Mouse (Mus musculus) limb, embryonic 13.5 days (tissue): ENCODE data around the gene Runx2. TPM values are rescaled to one million over a fixed set of nuclear protein-coding genes. Genes with fewer than 3 reads are reported as not detected.
A peak's percentile ranks its signal among the peaks of the same experiment; 100 is the strongest.

Experiments
- ATAC-seq: fragments of 200-750 bp; cut with Nextera tagmentation; 2 replicates; pipeline ENCODE4 v1.8.0; 2017; ENCODE audit warnings: low read depth, moderate number of reproducible peaks, moderate TSS enrichment; ENCODE audit not compliant: low FRiP score
- H3K27ac ChIP-seq: fragments of 300-500 bp; sonication (generic); 2 replicates; pipeline ENCODE4 v1.5.1; 2015; ENCODE audit warnings: inconsistent platforms, mild to moderate bottlenecking, moderate library complexity
- H3K27me3 ChIP-seq: fragments of 300-500 bp; sonication (generic); 2 replicates; pipeline ENCODE4 v1.6.1; 2015; ENCODE audit warnings: mild to moderate bottlenecking, inconsistent platforms
- H3K36me3 ChIP-seq: fragments of 300-500 bp; sonication (generic); 2 replicates; pipeline ENCODE4 v1.6.1; 2015; ENCODE audit warnings: inconsistent platforms, mild to moderate bottlenecking, moderate library complexity
- H3K4me1 ChIP-seq: fragments of 300-500 bp; sonication (generic); 2 replicates; pipeline ENCODE4 v1.6.1; 2015; ENCODE audit warnings: inconsistent platforms
- H3K4me2 ChIP-seq: fragments of 300-500 bp; sonication (generic); replicated peaks from 2 replicates; pipeline ENCODE4 v1.6.1; 2015; ENCODE audit warnings: inconsistent platforms, mild to moderate bottlenecking, moderate library complexity
- H3K4me3 ChIP-seq: fragments of 300-500 bp; sonication (generic); 2 replicates; pipeline ENCODE4 v1.5.1; 2015; ENCODE audit warnings: moderate library complexity, mild to moderate bottlenecking, inconsistent platforms
- H3K9ac ChIP-seq: fragments of 300-500 bp; sonication (generic); 2 replicates; pipeline ENCODE4 v1.6.1; 2015; ENCODE audit warnings: mild to moderate bottlenecking, inconsistent platforms
- H3K9me3 ChIP-seq: fragments of 300-500 bp; sonication (generic); 2 replicates; pipeline ENCODE4 v1.6.1; 2016; ENCODE audit warnings: inconsistent platforms
- WGBS: fragments of 180-500 bp; shearing (Covaris S2); methylation state at CpG from one replicate; pipeline ENCODE4 v1.1.7; 2015; 5-methylcytosine and 5-hydroxymethylcytosine counted together
- polyA plus RNA-seq: library from polyadenylated mRNA; unstranded; fragments of >200 nt; fragmentation: Nextera tagmentation; extraction: Ambion mirVana; gene quantifications from 2 replicates; pipeline ENCODE4 v1.2.1, GENCODE M21; 2015

Gene Runx2
- polyA plus RNA-seq, 1 experiment from 2014 or later = 15.1 TPM

GRCm38 (mm10) chr17:44632941-44633340, 181.7 kb downstream of the Runx2 start:
- 89% methylated on average over 2 of the region's 2 CpGs for WGBS
- H3K4me1 ChIP-seq = peaks cover 16% of the 10 kb centered on the region
- no peaks in the 10 kb centered on the region for H3K36me3 ChIP-seq
- no peak overlapping the region for H3K9ac ChIP-seq
- ATAC-seq = no peak
- no peaks in the 10 kb centered on the region for H3K9me3 ChIP-seq
- H3K4me3 ChIP-seq = no peak overlapping the region
- H3K4me2 ChIP-seq = no peak overlapping the region
- no peak overlapping the region for H3K27ac ChIP-seq
- peaks cover 21% of the 10 kb centered on the region; the same call in 1 of the 2 replicates for H3K27me3 ChIP-seq

- Histone ChIP-seq H3K27me3 (peaks cover 21% of the 10 kb centered on the region; the same call in 1 of the 2 replicates), H3K4me1 (peaks cover 13% of the 10 kb centered on the region)
These were observed 182.3 kb downstream of the Runx2 start for GRCm38 (mm10) chr17:44632292-44632691.

GRCm38 (mm10) chr17:44631577-44631976, 183.0 kb downstream of the Runx2 start:
- no peak overlapping the region for H3K27ac ChIP-seq
- no peak for ATAC-seq
- no peak overlapping the region for H3K4me3 ChIP-seq
- no peaks in the 10 kb centered on the region for H3K9me3 ChIP-seq
- H3K4me1 ChIP-seq = peaks cover 10% of the 10 kb centered on the region
- 80% methylated on average over 4 of the region's 4 CpGs for WGBS
- no peak overlapping the region for H3K9ac ChIP-seq
- peaks cover 14% of the 10 kb centered on the region; the same call in 1 of the 2 replicates for H3K27me3 ChIP-seq
- H3K4me2 ChIP-seq = no peak overlapping the region
- H3K36me3 ChIP-seq = no peaks in the 10 kb centered on the region

More at GRCm38 (mm10) chr17:44632292-44632691, 182.3 kb downstream of the Runx2 start:
- no peak overlapping the region for H3K27ac ChIP-seq
- ATAC-seq = no peak
- no peaks in the 10 kb centered on the region for H3K36me3 ChIP-seq
- no peaks in the 10 kb centered on the region for H3K9me3 ChIP-seq
- no peak overlapping the region for H3K4me2 ChIP-seq
- WGBS = 79% methylated on average over 4 of the region's 4 CpGs
- H3K9ac ChIP-seq = no peak overlapping the region
- H3K4me3 ChIP-seq = no peak overlapping the region

GRCm38 (mm10) chr17:44627317-44627716, 187.3 kb downstream of the Runx2 start:
- ATAC-seq = no peak
- 83% methylated on average over 6 of the region's 6 CpGs for WGBS
- Histone ChIP-seq H3K27ac (no peak overlapping the region), H3K4me3 (no peak overlapping the region), H3K36me3 (no peaks in the 10 kb centered on the region; the same call in 1 of the 2 replicates), H3K27me3 (no peaks in the 10 kb centered on the region), H3K9ac (no peak overlapping the region), H3K9me3 (no peaks in the 10 kb centered on the region; the same call in 1 of the 2 replicates), H3K4me1 (no peaks in the 10 kb centered on the region), H3K4me2 (no peak overlapping the region)

- H3K27ac ChIP-seq = no peak overlapping the region
These were observed 190.9 kb downstream of the Runx2 start for GRCm38 (mm10) chr17:44623707-44624106.

GRCm38 (mm10) chr17:44623271-44623670, 191.3 kb downstream of the Runx2 start:
- no peak overlapping the region for H3K27ac ChIP-seq
- H3K9me3 ChIP-seq = no peaks in the 10 kb centered on the region; the same call in 1 of the 2 replicates
- H3K4me1 ChIP-seq = peaks cover 18% of the 10 kb centered on the region
- no peak overlapping the region for H3K9ac ChIP-seq
- peaks cover 9% of the 10 kb centered on the region; the same call in 1 of the 2 replicates for H3K27me3 ChIP-seq
- H3K4me3 ChIP-seq = no peak overlapping the region
- ATAC-seq = no peak
- H3K4me2 ChIP-seq = no peak overlapping the region
- H3K36me3 ChIP-seq = no peaks in the 10 kb centered on the region; the same call in 1 of the 2 replicates
- WGBS = 60% methylated on average over 8 of the region's 8 CpGs

More at GRCm38 (mm10) chr17:44623707-44624106, 190.9 kb downstream of the Runx2 start:
- peaks cover 9% of the 10 kb centered on the region; the same call in 1 of the 2 replicates for H3K27me3 ChIP-seq
- no peak overlapping the region for H3K4me3 ChIP-seq
- no peak for ATAC-seq
- WGBS = 80% methylated on average over 2 of the region's 2 CpGs
- no peaks in the 10 kb centered on the region; the same call in 1 of the 2 replicates for H3K9me3 ChIP-seq
- peaks cover 14% of the 10 kb centered on the region for H3K4me1 ChIP-seq
- no peak overlapping the region for H3K4me2 ChIP-seq
- no peak overlapping the region for H3K9ac ChIP-seq
- H3K36me3 ChIP-seq = no peaks in the 10 kb centered on the region; the same call in 1 of the 2 replicates

GRCm38 (mm10) chr17:44620456-44620855, 194.1 kb downstream of the Runx2 start:
- Histone ChIP-seq H3K9ac (no peak overlapping the region), H3K4me3 (no peak overlapping the region), H3K27me3 (peaks cover 12% of the 10 kb centered on the region; the same call in 1 of the 2 replicates), H3K27ac (no peak overlapping the region), H3K36me3 (no peaks in the 10 kb centered on the region; the same call in 1 of the 2 replicates), H3K9me3 (no peaks in the 10 kb centered on the region; the same call in 1 of the 2 replicates), H3K4me1 (peaks cover 27% of the 10 kb centered on the region), H3K4me2 (no peak overlapping the region)
- ATAC-seq = no peak
- WGBS = 78% methylated on average over 2 of the region's 2 CpGs

GRCm38 (mm10) chr17:44618691-44619090, 195.9 kb downstream of the Runx2 start:
- peak overlapping the region; percentile 59 for H3K4me2 ChIP-seq
- H3K4me1 ChIP-seq = peaks cover 36% of the 10 kb centered on the region
- no peaks in the 10 kb centered on the region; the same call in 1 of the 2 replicates for H3K9me3 ChIP-seq
- no peak for ATAC-seq
- H3K36me3 ChIP-seq = no peaks in the 10 kb centered on the region
- H3K9ac ChIP-seq = no peak overlapping the region
- WGBS = 13% methylated on average over 11 of the region's 11 CpGs
- peak overlapping the region; percentile 33 for H3K4me3 ChIP-seq
- H3K27ac ChIP-seq = no peak overlapping the region
- peaks cover 20% of the 10 kb centered on the region for H3K27me3 ChIP-seq

GRCm38 (mm10) chr17:44618175-44618574, 196.4 kb downstream of the Runx2 start:
- Histone ChIP-seq H3K27ac (peak overlapping the region; percentile 67; the same call in 1 of the 2 replicates), H3K9me3 (no peaks in the 10 kb centered on the region; the same call in 1 of the 2 replicates), H3K4me3 (peak overlapping the region; percentile 33), H3K9ac (peak overlapping the region; percentile 19; the same call in 1 of the 2 replicates), H3K4me1 (peaks cover 40% of the 10 kb centered on the region), H3K4me2 (peak overlapping the region; percentile 59), H3K27me3 (peaks cover 24% of the 10 kb centered on the region), H3K36me3 (no peaks in the 10 kb centered on the region)
- peak; percentile 86 for ATAC-seq
- WGBS = 10% methylated on average over 10 of the region's 10 CpGs

GRCm38 (mm10) chr17:44617741-44618140, 196.9 kb downstream of the Runx2 start:
- Histone ChIP-seq H3K4me3 (no peak overlapping the region), H3K4me1 (peaks cover 44% of the 10 kb centered on the region), H3K27ac (peak overlapping the region; percentile 67; the same call in 1 of the 2 replicates), H3K27me3 (peaks cover 28% of the 10 kb centered on the region), H3K9ac (no peak overlapping the region; the same call in 1 of the 2 replicates), H3K9me3 (no peaks in the 10 kb centered on the region; the same call in 1 of the 2 replicates), H3K4me2 (peak overlapping the region; percentile 59), H3K36me3 (no peaks in the 10 kb centered on the region)
- WGBS = 23% methylated on average over 2 of the region's 2 CpGs
- peak; percentile 32 for ATAC-seq

- Histone ChIP-seq H3K9me3 (no peaks in the 10 kb centered on the region), H3K4me2 (peak overlapping the region; percentile 23; the same call in 1 of the 2 replicates), H3K4me1 (peaks cover 49% of the 10 kb centered on the region), H3K4me3 (no peak overlapping the region), H3K36me3 (no peaks in the 10 kb centered on the region), H3K9ac (no peak overlapping the region), H3K27me3 (peaks cover 44% of the 10 kb centered on the region), H3K27ac (no peak overlapping the region)
- 53% methylated on average over 26 of the region's 26 CpGs for WGBS
- ATAC-seq = peak; percentile 38; the same call in 1 of the 2 replicates
These were observed 200.6 kb downstream of the Runx2 start for GRCm38 (mm10) chr17:44613716-44614715.

GRCm38 (mm10) chr17:44612641-44613040, 202.0 kb downstream of the Runx2 start:
- Histone ChIP-seq H3K27ac (no peak overlapping the region), H3K9ac (no peak overlapping the region)

More at GRCm38 (mm10) chr17:44612641-44613040, 202.0 kb downstream of the Runx2 start:
- no peak overlapping the region for H3K4me2 ChIP-seq
- H3K9me3 ChIP-seq = no peaks in the 10 kb centered on the region
- 31% methylated on average over 8 of the region's 8 CpGs for WGBS
- peaks cover 49% of the 10 kb centered on the region for H3K27me3 ChIP-seq
- peaks cover 3% of the 10 kb centered on the region; the same call in 1 of the 2 replicates for H3K36me3 ChIP-seq
- H3K4me3 ChIP-seq = no peak overlapping the region
- peaks cover 36% of the 10 kb centered on the region for H3K4me1 ChIP-seq
- no peak for ATAC-seq
